36 mouse cellular contexts compared by ENCODE assay signal in genomic region chr7:138898743-138899142, GRCm38 (mm10). TPM values are rescaled to one million over a fixed set of nuclear protein-coding genes. Genes with fewer than 3 reads are reported as not detected.
"Had no signal": no experiment of that assay in that cellular context is flagged by ENCODE, and none has a peak within 500 bp of the region (broad histone marks: within the 10 kb centered on the region; RNA-seq: fewer than 3 reads in every experiment).

No protein-coding gene starts in this region.

- H3K9ac ChIP-seq: limb, embryonic 12.5 days; limb, embryonic 13.5 days; limb, embryonic 15.5 days; liver, embryonic 12.5 days; liver, embryonic 13.5 days; liver, embryonic 14.5 days; liver, embryonic 15.5 days; lung, embryonic 14.5 days; lung, embryonic 15.5 days; midbrain, embryonic 12.5 days; midbrain, embryonic 13.5 days; midbrain, embryonic 15.5 days; neural tube, embryonic 12.5 days; neural tube, embryonic 13.5 days had no signal

- ATAC-seq: liver, embryonic 12.5 days; lung, postnatal 0 days; midbrain, embryonic 13.5 days; midbrain, embryonic 15.5 days; midbrain, embryonic 16.5 days had no signal

- H3K27ac ChIP-seq: limb, embryonic 10.5 days; limb, embryonic 12.5 days; limb, embryonic 13.5 days; limb, embryonic 15.5 days; liver, embryonic 12.5 days; liver, embryonic 13.5 days; liver, embryonic 14.5 days; liver, embryonic 15.5 days; lung, embryonic 15.5 days; macrophage; midbrain, embryonic 10.5 days; midbrain, embryonic 12.5 days; midbrain, embryonic 13.5 days; midbrain, embryonic 15.5 days; neural tube, embryonic 12.5 days; neural tube, embryonic 13.5 days had no signal

- H3K27me3 ChIP-seq: limb, embryonic 12.5 days; limb, embryonic 13.5 days; limb, embryonic 15.5 days; liver, embryonic 12.5 days; liver, embryonic 13.5 days; liver, embryonic 15.5 days; lung, embryonic 15.5 days; megakaryocyte, embryonic 14.5 days; midbrain, embryonic 12.5 days; midbrain, embryonic 13.5 days; midbrain, embryonic 15.5 days; neural tube, embryonic 12.5 days; neural tube, embryonic 13.5 days had no signal

- H3K4me3 ChIP-seq: limb, embryonic 10.5 days; limb, embryonic 12.5 days; limb, embryonic 13.5 days; limb, embryonic 15.5 days; liver, embryonic 12.5 days; liver, embryonic 13.5 days; liver, embryonic 15.5 days; lung, embryonic 15.5 days; megakaryocyte, embryonic 14.5 days; midbrain, embryonic 10.5 days; midbrain, embryonic 12.5 days; midbrain, embryonic 13.5 days; midbrain, embryonic 15.5 days; myocyte; neural tube, embryonic 12.5 days; neural tube, embryonic 13.5 days had no signal

- H3K4me1 ChIP-seq: limb, embryonic 10.5 days; limb, embryonic 12.5 days; lung, embryonic 15.5 days; midbrain, embryonic 10.5 days; midbrain, embryonic 12.5 days; midbrain, embryonic 13.5 days; midbrain, embryonic 15.5 days; neural tube, embryonic 12.5 days; neural tube, embryonic 13.5 days had no signal

- H3K4me2 ChIP-seq: limb, embryonic 12.5 days; limb, embryonic 13.5 days; limb, embryonic 15.5 days; liver, embryonic 11.5 days; liver, embryonic 12.5 days; liver, embryonic 13.5 days; liver, embryonic 15.5 days; lung, embryonic 14.5 days; lung, embryonic 15.5 days; midbrain, embryonic 11.5 days; midbrain, embryonic 12.5 days; midbrain, embryonic 13.5 days; midbrain, embryonic 15.5 days; neural tube, embryonic 12.5 days; neural tube, embryonic 13.5 days had no signal

- DNase-seq: left cerebral cortex, postnatal 4 days; liver; liver, embryonic 13.5 days; lung, adult 18-20 months; lung, adult 2 months; lung, embryonic 14.5 days; lung, postnatal 10 days; lung, postnatal 14 days; lung, postnatal 36 days; lung, postnatal 4 days; midbrain, embryonic 14.5 days had no signal

- H3K9me3 ChIP-seq: limb, embryonic 10.5 days; limb, embryonic 12.5 days; limb, embryonic 13.5 days; limb, embryonic 15.5 days; liver, embryonic 12.5 days; liver, embryonic 13.5 days; liver, embryonic 15.5 days; lung, embryonic 15.5 days; megakaryocyte, embryonic 14.5 days; midbrain, embryonic 10.5 days; midbrain, embryonic 12.5 days; midbrain, embryonic 13.5 days; midbrain, embryonic 15.5 days; neural tube, embryonic 12.5 days; neural tube, embryonic 13.5 days had no signal

RNA-seq across cellular contexts. Expression of gene Jakmip3, which starts 41.8 kb away (rescaled TPM):
- total RNA-seq: megakaryocyte progenitor cell, adult 5-6 weeks; megakaryocyte-erythroid progenitor cell, adult 5-6 weeks; monocyte, adult 5-6 weeks had no signal
- polyA plus RNA-seq: liver, embryonic 13.5 days; liver, embryonic 15.5 days; liver, embryonic 16.5 days; lung, adult 2 months; lung, embryonic 14.5 days; lung, postnatal 0 days; macrophage had no signal
